Mouse (Mus musculus) WW6 (cell line): ENCODE data around the gene Jph2.

Source experiments
- DNase-seq: peaks from one replicate; pipeline ENCODE4 v3.0.0-alpha.2; 2013; ENCODE audit warnings: low read depth, low spot score

Jph2 gene

DNA sequence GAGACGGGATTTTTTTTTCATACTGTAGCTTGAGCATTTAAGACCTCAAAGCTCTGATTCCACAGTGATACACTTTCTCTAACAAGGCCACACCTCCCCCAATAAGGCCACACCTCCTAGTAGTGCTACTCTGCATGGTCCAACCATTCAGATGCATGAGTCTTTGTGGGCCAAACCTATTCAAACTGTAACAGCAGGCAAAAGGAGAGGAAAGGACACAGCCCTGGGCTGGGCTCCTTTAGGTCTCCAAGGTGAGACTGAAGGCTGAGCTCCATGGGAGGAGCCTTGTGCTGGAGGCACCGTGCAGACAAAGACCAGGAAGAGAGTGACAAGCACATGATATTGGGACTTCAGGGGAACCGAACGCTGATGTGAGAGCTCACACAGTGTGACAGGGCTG, 80.5 kb downstream of the Jph2 start:
- no peak for DNase-seq

DNA sequence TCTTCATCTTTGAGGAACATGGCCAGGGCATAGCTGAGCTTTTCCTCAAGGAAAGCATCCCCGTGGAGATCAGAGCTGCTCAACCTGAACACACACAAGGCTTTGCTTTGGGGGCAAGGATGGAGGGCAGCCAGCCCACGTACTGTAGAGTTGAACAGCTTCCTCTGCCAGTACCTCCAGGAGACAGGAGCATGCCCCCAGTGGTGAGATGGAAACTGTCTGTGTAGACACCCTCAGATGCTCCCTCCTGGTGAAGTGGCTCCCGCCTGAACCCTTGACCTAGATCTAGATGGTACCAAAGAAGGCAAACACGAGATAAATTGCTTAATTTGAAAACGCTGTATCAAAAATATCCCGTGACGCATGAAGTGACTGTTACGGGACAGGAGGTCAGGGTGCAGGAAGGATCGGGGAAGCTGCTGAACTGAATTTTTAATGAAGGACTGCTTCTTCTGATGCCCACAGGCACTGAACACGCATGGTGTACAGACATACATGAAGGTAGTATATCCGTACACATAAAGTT, 87.6 kb downstream of the Jph2 start:
- DNase-seq = no peak

- DNase-seq = no peak
Measured at GRCm38 (mm10) chr2:163309376-163309775, 88.4 kb downstream of the Jph2 start.

GRCm38 (mm10) chr2:163303037-163303436, 94.8 kb downstream of the Jph2 start:
- no peak for DNase-seq

DNA sequence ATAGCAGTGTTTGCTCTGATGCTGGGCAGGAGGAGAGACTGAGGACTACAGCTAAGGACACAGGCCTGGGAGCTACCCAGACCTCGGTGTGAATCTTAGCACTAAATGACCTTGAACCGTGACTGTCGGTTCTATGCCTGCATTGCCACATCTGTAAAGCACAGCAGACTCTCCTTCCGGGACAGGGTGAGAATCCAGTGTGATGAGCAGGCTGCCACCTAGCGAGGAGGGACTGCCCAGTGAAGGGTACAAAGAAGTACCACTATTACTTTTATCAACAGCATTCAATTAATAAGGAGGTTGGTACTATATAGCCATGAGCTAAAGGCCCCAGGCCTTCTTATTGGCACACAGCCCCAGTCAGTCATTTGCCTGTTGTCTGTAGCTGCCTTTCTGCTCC, 96.2 kb downstream of the Jph2 start:
- DNase-seq = no peak

DNA sequence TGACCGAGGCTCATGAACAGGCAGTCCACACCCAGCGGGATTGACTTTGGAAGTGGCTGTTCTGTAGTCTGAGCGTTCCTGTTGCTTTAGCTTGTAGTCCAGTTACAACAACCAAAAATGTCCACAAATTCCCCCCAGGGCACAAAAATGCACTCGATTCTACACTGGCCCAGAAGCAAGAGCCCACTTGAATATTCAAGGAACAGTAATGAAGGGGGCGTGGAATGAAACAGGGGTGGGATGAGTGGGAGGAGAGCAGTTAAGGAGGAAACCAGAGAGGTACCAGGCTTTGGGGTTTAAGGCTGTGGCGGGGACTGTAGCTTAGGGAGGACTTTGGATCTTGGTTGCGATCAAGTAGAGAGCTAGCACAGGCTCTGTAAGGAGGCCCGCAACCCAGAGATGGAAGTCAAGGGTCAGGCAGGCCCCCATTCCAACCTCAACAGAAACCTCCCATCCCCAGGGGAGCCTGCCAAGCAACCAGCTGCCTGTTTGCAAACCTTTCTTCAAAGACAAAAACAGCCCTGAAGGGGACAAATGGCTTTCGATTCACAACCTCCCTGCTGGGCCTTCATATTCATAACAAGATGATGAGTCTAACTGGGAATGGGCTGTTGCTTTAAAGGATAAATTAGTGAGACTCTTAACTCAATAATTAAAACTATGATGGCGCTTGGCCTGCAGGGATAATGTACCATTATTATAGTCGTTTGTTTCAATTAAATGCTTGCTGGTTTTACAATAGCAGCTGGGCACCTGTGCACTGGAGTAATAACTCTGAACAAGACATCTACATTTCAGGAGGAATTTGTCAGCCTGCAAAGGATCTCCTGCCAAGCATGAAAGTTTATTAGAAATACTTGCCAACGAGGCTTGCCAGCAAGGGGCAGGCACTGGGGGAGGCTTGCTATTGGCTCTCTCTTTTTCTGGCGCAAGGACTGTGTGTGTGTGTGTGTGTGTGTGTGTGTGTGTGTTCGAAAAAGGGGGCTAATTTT, 97.4 kb downstream of the Jph2 start:
- DNase-seq = no peak

DNA sequence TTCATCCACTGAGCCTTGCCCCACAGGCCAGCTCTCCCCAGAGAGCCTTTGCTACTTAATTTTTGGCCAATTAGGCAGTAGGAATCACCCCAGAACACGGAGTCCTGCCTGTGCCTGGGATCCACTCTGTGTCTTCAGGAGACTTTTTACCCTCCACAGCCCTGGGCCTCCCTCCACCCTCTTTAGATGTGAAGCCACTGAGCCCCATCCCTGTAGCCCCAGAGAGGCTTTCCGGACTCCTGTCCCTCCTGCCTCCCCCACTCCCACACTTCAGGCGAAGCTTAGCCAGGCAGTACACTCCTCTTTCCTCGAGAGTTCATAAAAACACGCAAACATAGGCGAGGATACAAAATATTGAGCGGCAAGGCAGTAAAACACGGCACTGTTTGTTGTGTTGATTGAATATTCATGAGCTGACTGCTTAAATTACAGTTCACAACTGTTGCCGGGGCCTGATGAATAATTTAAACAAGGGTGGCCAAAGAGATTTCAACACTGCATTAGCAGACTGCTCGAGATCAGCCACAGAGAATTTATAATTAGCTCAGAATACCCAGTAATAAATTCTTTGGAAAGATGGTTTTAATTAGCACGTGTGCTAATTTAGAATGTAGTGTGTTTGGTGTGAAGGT, 100.7 kb downstream of the Jph2 start:
- DNase-seq = no peak

GRCm38 (mm10) chr2:163288881-163289379, 108.9 kb downstream of the Jph2 start:
- peak; percentile 29 for DNase-seq
